ENCODE assay signal across 8 mouse cellular contexts in the genomic region with DNA sequence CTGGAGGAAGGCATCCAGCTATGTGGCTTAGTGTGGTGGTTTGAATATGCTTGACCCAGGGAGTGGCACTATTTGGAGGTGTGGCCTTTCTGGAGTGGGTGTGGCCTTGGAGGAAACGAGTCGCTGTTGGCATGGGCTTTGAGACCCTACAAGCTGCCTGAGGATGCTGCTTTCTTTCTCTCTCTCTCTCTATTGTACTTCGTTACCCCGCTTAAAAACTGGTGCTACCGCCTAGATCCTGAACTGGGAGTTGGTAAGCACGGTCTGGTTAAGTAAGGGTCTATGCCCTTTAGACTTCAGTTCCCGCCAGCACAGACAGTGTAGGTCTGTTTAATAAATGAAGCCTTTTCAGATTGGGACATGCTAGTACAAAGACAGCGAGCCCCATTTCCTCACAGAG. TPM values are rescaled to one million over a fixed set of nuclear protein-coding genes. Genes with fewer than 3 reads are reported as not detected.
A peak's percentile ranks its signal among the peaks of the same experiment; 100 is the strongest.
DNase-seq lines count a peak whose midpoint lies in the region; ATAC-seq and TF ChIP-seq lines count a peak whose summit lies in the region.

No protein-coding gene starts in this region.

- no peak overlapping the region for H3K4me3 ChIP-seq in neural tube, embryonic 11.5 days (ENCODE audit: low read depth, low read length)
- peak overlapping the region; percentile 68; the same call in 1 of the 2 replicates for H3K4me3 ChIP-seq in limb, embryonic 12.5 days (replicated peaks)
- H3K4me3 ChIP-seq in testis, adult 2 months (ENCODE audit: control insufficient read depth, low read depth, low read length): peak overlapping the region; percentile 90; the same call in 1 of the 2 replicates

- intact Hi-C loops in left cerebral cortex, postnatal 10 days (cut with DNase I): loop anchor here (5.0 kb wide), 1 partner anchor 36 kb away; the partner anchor contains the start of genes AY074887 and Psma4

- TF ChIP-seq CTCF in testis, adult 2 months (IDR thresholded peaks at IDR 0.05; ENCODE audit: control insufficient read depth, insufficient read depth, insufficient replicate concordance, low read depth, low read length): no peak

- no peak for ATAC-seq in CD4-positive, CD25-positive, alpha-beta regulatory T cell, adult 4 months
- ATAC-seq in neural tube, embryonic 11.5 days (ENCODE audit: insufficient read depth, low FRiP score, low TSS enrichment): 0 out of 2 replicates have a peak, but pooled peaks have one; percentile 14
- ATAC-seq in limb, embryonic 12.5 days (ENCODE audit: insufficient number of reproducible peaks, insufficient read depth, low FRiP score, low TSS enrichment, low read depth): 0 out of 2 replicates have a peak, but pooled peaks have one; percentile 13
- no peak for ATAC-seq in erythroid progenitor cell, adult 5-6 weeks (replicated peaks; ENCODE audit: low FRiP score, poor library complexity, severe bottlenecking)

- 80% methylated on average over 8 of the region's 8 CpGs for WGBS in neural tube, embryonic 11.5 days
- WGBS in limb, embryonic 12.5 days: 79% methylated on average over 8 of the region's 8 CpGs

- H3K9ac ChIP-seq in neural tube, embryonic 11.5 days (ENCODE audit: low read length): no peak overlapping the region
- no peak overlapping the region for H3K9ac ChIP-seq in limb, embryonic 12.5 days (replicated peaks)

- TF ChIP-seq POLR2A in testis, adult 2 months (IDR thresholded peaks at IDR 0.05; ENCODE audit: control insufficient read depth, low read depth, low read length): no peak

- DNase-seq in CD4-positive, CD25-positive, alpha-beta regulatory T cell, adult 2 months (ENCODE audit: low read depth, low spot score): peak; percentile 6
- DNase-seq in neural tube, embryonic 11.5 days (ENCODE audit: low spot score): no peak
- DNase-seq in neural tube, embryonic 10.5 days (ENCODE audit: extremely low spot score, low spot score): no peak
- DNase-seq in left cerebral cortex, postnatal 10 days (ENCODE audit: extremely low spot score in 1 of 2, low spot score in 2 of 2): no peak

- no peaks in the 10 kb centered on the region for H3K9me3 ChIP-seq in neural tube, embryonic 11.5 days (ENCODE audit: control insufficient read depth, low read length)
- H3K9me3 ChIP-seq in limb, embryonic 12.5 days: no peaks in the 10 kb centered on the region

- no peaks in the 10 kb centered on the region for H3K27me3 ChIP-seq in neural tube, embryonic 11.5 days (ENCODE audit: control insufficient read depth, insufficient read depth, low read length)
- no peaks in the 10 kb centered on the region for H3K27me3 ChIP-seq in limb, embryonic 12.5 days
- no peaks in the 10 kb centered on the region for H3K27me3 ChIP-seq in testis, adult 2 months (ENCODE audit: control insufficient read depth, insufficient read depth, low read length)

- no peaks in the 10 kb centered on the region for H3K36me3 ChIP-seq in neural tube, embryonic 11.5 days (ENCODE audit: control insufficient read depth, insufficient read depth, low read length)
- H3K36me3 ChIP-seq in limb, embryonic 12.5 days: peaks cover 7% of the 10 kb centered on the region; the same call in 1 of the 2 replicates
- H3K36me3 ChIP-seq in testis, adult 2 months (ENCODE audit: control insufficient read depth, insufficient read depth, low read length): no peaks in the 10 kb centered on the region

- peaks cover 4% of the 10 kb centered on the region; the same call in 1 of the 2 replicates for H3K4me1 ChIP-seq in neural tube, embryonic 11.5 days (ENCODE audit: control insufficient read depth, insufficient read depth, low read length)
- H3K4me1 ChIP-seq in limb, embryonic 12.5 days (replicated peaks): peaks cover 11% of the 10 kb centered on the region
- peaks cover 5% of the 10 kb centered on the region for H3K4me1 ChIP-seq in testis, adult 2 months (ENCODE audit: control insufficient read depth, insufficient read depth, low read length)

- no peak overlapping the region for H3K27ac ChIP-seq in neural tube, embryonic 11.5 days (ENCODE audit: low read depth, low read length)
- peak overlapping the region; percentile 19; the same call in 1 of the 2 replicates for H3K27ac ChIP-seq in limb, embryonic 12.5 days
- no peak overlapping the region for H3K27ac ChIP-seq in testis, adult 2 months (ENCODE audit: control insufficient read depth, insufficient read depth, low read depth, low read length)

- H3K4me2 ChIP-seq in neural tube, embryonic 11.5 days (ENCODE audit: low read depth): peak overlapping the region; percentile 97
- peak overlapping the region; percentile 79 for H3K4me2 ChIP-seq in limb, embryonic 12.5 days

RNA-seq across cellular contexts. Expression of gene Hykk, which starts 0.7 kb away (rescaled TPM):
- under 1 TPM; 0.30 to 0.46 TPM for polyA plus RNA-seq in CD4-positive, CD25-positive, alpha-beta regulatory T cell, adult 4 months (2017; shearing (Covaris generic))
- 4.8 and 5.1 TPM in 2 replicates for polyA plus RNA-seq in neural tube, embryonic 11.5 days (2014; fragmentation: Nextera tagmentation; extraction: Ambion mirVana)
- 6.3 and 7.6 TPM in 2 replicates for polyA plus RNA-seq in limb, embryonic 12.5 days (2016; fragmentation: Nextera tagmentation; extraction: Ambion mirVana)
- polyA plus RNA-seq in testis, adult 2 months (2012; rRNA removed): 0.16 and 0.36 TPM in 2 replicates
- total RNA-seq in left cerebral cortex, postnatal 10 days (2021): 1 to 10 TPM; 1.4 to 1.6 TPM
- total RNA-seq in erythroid progenitor cell, adult 5-6 weeks (2015; ENCODE audit: low replicate concordance): not detected in 2 replicates
- 0.30 TPM in 1 of 2 replicates, not detected in the other for total RNA-seq in erythroid progenitor cell, adult 5-6 weeks (2017; ENCODE audit: low replicate concordance)

RNA-seq across cellular contexts. Expression of gene Psma4, which starts 34.2 kb away (rescaled TPM):
- 100 to 1,000 TPM; 241 to 271 TPM for polyA plus RNA-seq in CD4-positive, CD25-positive, alpha-beta regulatory T cell, adult 4 months (2017; shearing (Covaris generic))
- polyA plus RNA-seq in neural tube, embryonic 11.5 days (2014; fragmentation: Nextera tagmentation; extraction: Ambion mirVana): 315 and 316 TPM in 2 replicates
- 311 and 312 TPM in 2 replicates for polyA plus RNA-seq in limb, embryonic 12.5 days (2016; fragmentation: Nextera tagmentation; extraction: Ambion mirVana)
- 56.6 and 80.4 TPM in 2 replicates for polyA plus RNA-seq in testis, adult 2 months (2012; rRNA removed)
- total RNA-seq in left cerebral cortex, postnatal 10 days (2021): 100 to 1,000 TPM; 146 to 151 TPM
- 93.1 and 102 TPM in 2 replicates for total RNA-seq in erythroid progenitor cell, adult 5-6 weeks (2015; ENCODE audit: low replicate concordance)
- total RNA-seq in erythroid progenitor cell, adult 5-6 weeks (2017; ENCODE audit: low replicate concordance): 60.1 and 70.1 TPM in 2 replicates

RNA-seq across cellular contexts. Expression of gene AY074887, which starts 34.4 kb away (rescaled TPM):
- polyA plus RNA-seq in CD4-positive, CD25-positive, alpha-beta regulatory T cell, adult 4 months (2017; shearing (Covaris generic)): not detected
- 0.74 and 0.77 TPM in 2 replicates for polyA plus RNA-seq in neural tube, embryonic 11.5 days (2014; fragmentation: Nextera tagmentation; extraction: Ambion mirVana)
- 1.2 and 1.4 TPM in 2 replicates for polyA plus RNA-seq in limb, embryonic 12.5 days (2016; fragmentation: Nextera tagmentation; extraction: Ambion mirVana)
- 0.25 TPM in 1 of 2 replicates, not detected in the other for polyA plus RNA-seq in testis, adult 2 months (2012; rRNA removed)
- total RNA-seq in left cerebral cortex, postnatal 10 days (2021): not detected
- total RNA-seq in erythroid progenitor cell, adult 5-6 weeks (2015; ENCODE audit: low replicate concordance): not detected in 2 replicates
- total RNA-seq in erythroid progenitor cell, adult 5-6 weeks (2017; ENCODE audit: low replicate concordance): not detected in 2 replicates

RNA-seq across cellular contexts. Expression of gene Ireb2, which starts 52.8 kb away (rescaled TPM):
- polyA plus RNA-seq in CD4-positive, CD25-positive, alpha-beta regulatory T cell, adult 4 months (2017; shearing (Covaris generic)): 10 to 100 TPM; 20.1 to 23.1 TPM
- 69.3 and 69.9 TPM in 2 replicates for polyA plus RNA-seq in neural tube, embryonic 11.5 days (2014; fragmentation: Nextera tagmentation; extraction: Ambion mirVana)
- polyA plus RNA-seq in limb, embryonic 12.5 days (2016; fragmentation: Nextera tagmentation; extraction: Ambion mirVana): 53.2 and 55.9 TPM in 2 replicates
- polyA plus RNA-seq in testis, adult 2 months (2012; rRNA removed): 25.2 and 36.5 TPM in 2 replicates
- 10 to 100 TPM; 72.2 to 72.6 TPM for total RNA-seq in left cerebral cortex, postnatal 10 days (2021)
- total RNA-seq in erythroid progenitor cell, adult 5-6 weeks (2015; ENCODE audit: low replicate concordance): 22.3 and 33.1 TPM in 2 replicates
- 29.8 and 34.7 TPM in 2 replicates for total RNA-seq in erythroid progenitor cell, adult 5-6 weeks (2017; ENCODE audit: low replicate concordance)

Comparison
In these comparisons a context has a peak if more than half of its experiments do, and no peak if none do; other contexts are left out.
1. ATAC-seq: peak in neural tube, embryonic 11.5 days (single experiment) and limb, embryonic 12.5 days (single experiment); none in CD4-positive, CD25-positive, alpha-beta regulatory T cell, adult 4 months (single experiment) and erythroid progenitor cell, adult 5-6 weeks (single experiment).